Mouse (Mus musculus) liver, adult 2 months (tissue): Measurements from ENCODE around the gene Cnbd2.

ENCODE experiments used
- CTCF ChIP-seq: fragments of 200-500 bp; IDR thresholded peaks from 2 replicates; pipeline ENCODE4 v1.5.1; 2011; ENCODE audit warnings: low read depth, low read length, control low read depth
- POLR2A ChIP-seq: fragments of 200-500 bp; IDR thresholded peaks from 2 replicates; pipeline ENCODE4 v1.6.1; 2011; ENCODE audit warnings: low read length, control low read depth; ENCODE audit not compliant: insufficient read depth; ENCODE audit errors: extremely low read depth

DNA sequence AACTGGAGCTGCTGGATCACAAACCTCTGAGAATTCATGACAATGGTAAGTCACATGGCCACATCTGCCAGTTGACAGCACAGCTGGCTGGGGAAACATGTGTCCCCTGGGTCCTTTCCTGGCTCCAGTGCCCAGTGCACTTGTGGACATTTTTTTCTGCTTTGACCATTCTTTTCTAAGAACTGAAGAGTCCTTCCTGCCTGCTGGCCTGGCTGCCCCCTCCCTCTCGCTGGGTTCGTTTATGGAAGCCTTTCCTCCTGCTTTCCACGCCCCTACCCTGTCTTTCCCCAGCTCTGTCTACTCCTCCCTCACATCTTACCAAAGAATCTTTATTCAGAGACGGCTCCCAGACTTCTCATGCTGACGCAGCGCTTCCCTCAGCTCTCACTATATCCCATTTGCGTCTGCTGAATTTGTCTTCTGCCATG, 41.2 kb downstream of the Cnbd2 start:
- TF ChIP-seq CTCF = no peak
- no peak for TF ChIP-seq POLR2A
